Mouse (Mus musculus) left cerebral cortex, postnatal 36 days (tissue): ENCODE data around the gene Snrpd3. TPM values are rescaled to one million over a fixed set of nuclear protein-coding genes. Genes with fewer than 3 reads are reported as not detected.
"Not testable (repeated sequence)": the region's sequence is repeated elsewhere in the genome, so short reads cannot be mapped to it uniquely, and the experiment has no call there.

ENCODE experiments used
- DNase-seq, 2 experiments: peaks; one replicate each; pipeline ENCODE4 v3.0.0; 2021 to 2022; ENCODE audit warnings: low spot score in 2 of 2, mixed read lengths in 1 of 2
- intact Hi-C: fragments of 180-260 bp; cut with DNase I; formaldehyde crosslinking; loops from one replicate; pipeline ENCODE4 v1.15.1; 2025
- total RNA-seq, 2 experiments: library from RNA; stranded (reverse); gene quantifications; 2 replicates each; pipeline ENCODE4 v1.2.3; 2021

The Snrpd3 gene
- 10 to 100 TPM; 65.9 to 68.9 TPM for total RNA-seq

DNA sequence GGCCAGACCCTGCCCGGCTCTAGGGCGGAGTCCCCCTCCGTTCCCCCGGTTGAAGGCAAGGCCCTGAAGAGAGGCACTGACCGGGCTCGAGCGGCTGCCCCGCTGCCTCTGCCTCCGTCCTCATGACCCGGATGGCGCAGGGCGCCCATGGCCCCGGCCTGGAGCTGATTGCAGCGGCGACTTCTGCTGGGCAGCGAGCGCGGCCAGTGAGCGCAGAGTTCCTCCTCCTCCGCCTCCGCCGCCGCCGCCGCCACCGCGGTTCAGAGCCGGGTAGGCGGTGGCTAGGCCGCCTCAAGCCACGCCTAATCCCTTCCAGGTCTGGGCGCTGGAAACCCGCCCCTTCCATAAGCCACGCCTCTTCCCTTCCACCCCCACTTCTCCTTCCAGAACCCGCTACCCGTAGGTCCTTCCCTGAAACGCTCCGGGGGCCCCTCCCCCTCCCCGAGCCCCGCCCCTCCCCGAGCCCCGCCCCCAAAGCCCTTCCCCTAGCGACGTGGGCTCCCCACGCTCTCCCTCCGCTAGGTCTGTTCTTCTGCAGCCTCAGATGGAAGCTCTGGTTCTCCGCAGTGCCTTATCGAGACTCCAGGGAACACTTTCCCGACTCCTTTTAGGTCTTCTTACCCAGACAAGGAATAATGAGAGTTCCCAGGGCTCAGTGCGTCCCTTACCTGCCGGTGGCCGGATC, at the start of gene Snrpd3:
Gene Snrpd3 (plus strand): TSS at position 479 of the 685 bp plus-strand sequence.
- intact Hi-C loops, result no loop called here

DNA sequence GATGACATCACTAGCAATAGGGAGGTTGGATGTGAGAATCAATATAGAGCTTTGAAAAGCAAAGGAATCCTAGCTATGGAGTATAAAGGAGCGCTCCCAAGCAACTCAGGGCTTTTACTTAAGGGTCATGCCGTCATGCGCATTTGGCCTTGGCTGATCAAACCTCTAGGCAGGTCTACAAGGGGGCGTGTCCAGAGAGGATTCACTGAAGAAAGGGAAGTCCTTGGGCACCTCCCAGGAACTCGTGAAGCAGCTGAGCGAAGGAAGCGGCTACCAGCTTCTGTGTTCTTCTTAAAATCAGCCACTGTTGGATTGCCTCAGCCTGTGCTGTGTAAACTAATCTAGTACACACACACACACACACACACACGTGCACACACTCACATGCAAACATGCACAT, 43.9 kb upstream of the Snrpd3 start:
- intact Hi-C loops, result no loop called here
- DNase-seq, result no peak

More for the DNA sequence above, at the start of gene Snrpd3:
- DNase-seq, result peak; percentile 89 to 90

DNA sequence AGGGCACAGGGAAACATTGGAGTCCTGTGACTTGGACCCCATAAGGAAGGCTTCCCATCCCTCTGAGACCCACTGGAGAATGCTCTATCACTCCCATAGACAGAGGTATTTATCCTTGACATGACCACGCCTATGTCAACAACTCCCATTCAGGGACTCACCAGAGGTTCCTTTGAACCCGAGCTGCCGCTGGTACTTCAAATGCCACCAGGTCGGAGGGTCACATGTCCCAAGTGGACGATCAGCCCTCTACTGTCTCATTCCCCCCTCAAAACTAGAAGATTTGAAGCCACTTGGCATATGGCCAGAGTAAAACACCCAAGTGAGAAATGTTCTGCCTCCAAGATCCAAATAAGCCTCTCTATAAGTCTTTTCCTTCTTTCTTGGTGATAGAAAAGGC, 42.8 kb upstream of the Snrpd3 start:
- intact Hi-C loops, result no loop called here

DNA sequence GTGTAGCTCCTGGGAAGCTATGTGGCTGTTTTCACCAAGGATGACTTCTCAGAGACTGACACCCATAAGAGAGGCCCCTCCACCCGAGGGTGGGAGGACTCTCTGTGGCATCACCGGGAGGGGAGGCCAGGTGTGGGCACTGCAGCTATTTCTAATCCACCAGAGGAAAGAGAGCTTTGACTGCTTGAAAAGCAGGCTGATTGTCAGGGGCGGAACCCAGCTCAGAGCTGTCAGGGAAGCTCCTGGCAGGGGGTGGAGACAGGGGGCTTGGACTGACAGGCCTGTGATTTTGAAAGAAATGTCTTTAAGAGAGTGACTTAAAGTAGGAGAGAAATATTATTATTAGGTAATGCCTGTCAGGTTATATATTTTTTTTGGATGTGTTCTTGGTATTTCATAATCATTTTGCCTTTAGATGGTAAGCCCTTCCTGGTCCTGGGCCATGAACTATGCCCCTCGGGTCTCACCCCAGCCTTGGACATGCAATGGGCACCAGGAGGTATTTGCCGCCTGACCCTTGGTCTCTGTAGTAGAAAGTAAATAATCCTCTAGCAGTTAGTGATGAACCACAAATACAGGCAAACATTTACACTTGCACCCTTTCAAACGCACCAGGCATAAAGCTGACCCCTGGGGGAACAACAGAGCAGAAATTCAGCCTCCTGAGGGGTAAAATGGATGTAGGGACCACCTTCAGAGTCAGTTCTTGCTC, 42.1 kb upstream of the Snrpd3 start:
- DNase-seq, intact Hi-C loops: not testable (repeated sequence)

More for the DNA sequence above, 42.8 kb upstream of the Snrpd3 start:
- no peak for DNase-seq

DNA sequence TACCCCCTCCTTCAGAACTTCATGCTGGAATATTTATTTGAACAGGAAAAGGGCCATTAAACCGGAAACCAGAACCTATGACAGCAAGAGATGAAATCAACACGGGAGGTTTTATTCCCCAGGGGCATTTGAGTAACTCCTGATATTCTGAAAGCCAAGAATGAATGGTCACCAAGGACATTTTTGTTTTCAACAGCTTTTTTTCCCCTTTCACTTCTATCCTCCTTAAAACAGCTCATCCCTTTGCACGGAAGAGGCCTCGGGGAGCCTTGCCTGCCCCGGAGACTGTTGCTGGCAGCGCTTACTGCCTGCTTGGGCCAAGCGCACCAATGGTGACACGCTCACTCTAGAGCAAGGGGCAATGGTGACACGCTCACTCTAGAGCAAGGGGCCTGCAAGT, 40.3 kb upstream of the Snrpd3 start:
- intact Hi-C loops, result no loop called here
- no peak for DNase-seq

DNA sequence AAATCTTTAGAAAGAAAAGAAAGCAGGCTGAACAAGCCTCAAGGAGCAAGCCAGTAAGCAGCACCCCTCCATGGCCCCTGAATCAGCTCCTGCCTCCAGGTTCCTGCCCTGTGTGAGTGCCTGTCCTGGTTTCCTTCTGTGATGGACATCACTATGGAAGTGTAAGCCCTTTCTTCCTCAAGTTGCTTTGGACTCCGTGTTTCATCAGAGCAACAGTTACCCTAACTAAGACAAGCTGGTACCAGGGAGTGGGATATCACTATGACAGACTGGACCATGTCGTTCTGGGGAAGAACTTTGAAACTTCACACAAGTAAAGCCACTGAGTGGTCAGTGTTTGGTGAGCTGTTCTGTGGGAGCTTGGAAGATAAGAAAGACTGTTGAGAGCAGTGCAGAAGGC, 37.4 kb upstream of the Snrpd3 start:
- intact Hi-C loops, result loop anchor here (10.0 kb wide), 1 partner anchor 225 kb away; no protein-coding TSS in a partner anchor
- no peak for DNase-seq

DNA sequence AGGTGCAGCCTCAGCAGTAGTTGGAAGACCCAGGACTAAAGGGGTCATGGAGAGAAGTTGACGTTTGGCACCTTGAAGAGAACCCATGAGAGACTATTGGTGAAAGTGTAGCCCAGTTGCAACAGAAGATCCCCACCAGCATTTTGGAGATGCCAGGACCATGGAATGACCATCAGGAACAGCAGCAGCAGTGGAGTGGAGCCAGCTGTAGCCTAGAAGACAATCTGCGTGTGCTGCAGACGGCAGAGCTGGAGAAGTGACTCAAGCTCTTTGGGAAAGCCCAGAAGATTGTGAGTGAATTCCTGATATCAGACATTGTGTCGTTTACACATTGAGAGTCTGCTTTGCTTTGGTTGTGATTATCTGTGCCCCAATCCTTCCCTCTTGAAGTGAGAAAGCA, 35.6 kb upstream of the Snrpd3 start:
- intact Hi-C loops, result loop anchor here (10.0 kb wide), 1 partner anchor 227 kb away; no protein-coding TSS in a partner anchor

DNA sequence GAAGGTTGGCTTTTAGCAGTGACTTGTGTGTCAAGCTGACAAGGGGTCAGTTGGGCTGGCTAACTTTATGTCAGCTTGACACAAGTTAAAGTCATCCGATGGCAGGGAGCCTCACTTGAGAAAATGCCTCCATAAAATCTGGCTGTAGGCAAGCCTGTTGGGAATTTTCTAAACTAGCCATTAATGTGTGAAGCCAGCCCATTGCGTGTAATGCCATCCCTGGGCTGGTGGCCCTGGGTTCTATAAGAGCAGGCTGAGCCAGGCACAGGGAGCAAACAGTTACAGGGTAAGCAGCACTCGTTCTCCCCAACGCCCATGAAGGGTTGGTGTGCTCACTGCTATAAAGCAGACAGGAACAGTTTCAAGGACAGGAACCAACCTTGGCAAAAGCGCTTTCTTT, 35.1 kb upstream of the Snrpd3 start:
- intact Hi-C loops, result loop anchor here (10.0 kb wide), 1 partner anchor 227 kb away; no protein-coding TSS in a partner anchor
- DNase-seq, result no peak

More for the DNA sequence above, 35.6 kb upstream of the Snrpd3 start:
- no peak for DNase-seq

DNA sequence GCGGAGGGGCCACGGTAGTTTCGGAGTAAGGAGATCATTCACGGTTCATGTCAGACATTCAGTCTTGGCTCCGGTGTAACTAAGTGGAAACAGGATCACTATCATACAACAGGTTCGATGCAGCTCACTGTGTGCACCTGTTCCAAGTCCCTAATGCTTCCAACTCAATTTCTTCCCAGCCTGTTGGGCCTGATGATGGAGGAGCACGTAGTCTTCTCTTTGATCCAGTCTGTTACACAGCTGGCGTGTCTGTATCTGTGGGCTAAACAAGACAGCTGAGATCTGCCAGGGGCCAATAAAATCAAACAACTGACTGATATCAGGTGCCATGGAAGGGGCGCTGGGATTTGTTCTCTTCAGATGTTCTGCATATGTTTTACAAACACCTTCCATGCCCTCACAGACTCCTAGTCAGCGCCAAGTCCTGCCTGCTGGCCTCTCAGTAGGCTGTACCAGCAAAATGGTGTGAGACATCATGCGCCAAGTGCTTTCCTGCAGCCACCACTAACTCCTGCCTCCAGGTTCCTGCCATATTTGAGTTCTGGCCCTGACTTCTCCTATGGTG, 34.4 kb upstream of the Snrpd3 start:
- no peak for DNase-seq
- intact Hi-C loops, result loop anchor here (10.0 kb wide), 1 partner anchor 228 kb away; no protein-coding TSS in a partner anchor

DNA sequence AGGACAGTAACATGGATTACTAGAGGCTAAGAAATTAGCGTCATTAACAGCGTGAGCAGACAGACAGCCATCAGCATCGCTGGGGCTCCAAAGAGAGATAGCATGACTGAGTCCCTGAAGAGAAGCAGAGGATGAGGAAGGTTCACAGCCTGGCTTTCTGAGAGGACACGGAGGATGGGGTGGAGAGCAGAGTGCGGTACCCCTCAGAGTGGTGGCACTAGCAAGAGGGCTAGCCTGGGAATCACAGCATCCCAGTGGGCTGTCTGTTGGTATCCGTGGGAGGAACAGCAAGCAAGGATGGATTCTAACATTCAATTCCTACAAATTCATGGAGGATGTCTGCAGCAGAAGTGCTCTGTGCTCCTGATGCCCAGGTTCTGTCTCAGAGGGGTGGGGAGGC, 33.3 kb upstream of the Snrpd3 start:
- no peak for DNase-seq

DNA sequence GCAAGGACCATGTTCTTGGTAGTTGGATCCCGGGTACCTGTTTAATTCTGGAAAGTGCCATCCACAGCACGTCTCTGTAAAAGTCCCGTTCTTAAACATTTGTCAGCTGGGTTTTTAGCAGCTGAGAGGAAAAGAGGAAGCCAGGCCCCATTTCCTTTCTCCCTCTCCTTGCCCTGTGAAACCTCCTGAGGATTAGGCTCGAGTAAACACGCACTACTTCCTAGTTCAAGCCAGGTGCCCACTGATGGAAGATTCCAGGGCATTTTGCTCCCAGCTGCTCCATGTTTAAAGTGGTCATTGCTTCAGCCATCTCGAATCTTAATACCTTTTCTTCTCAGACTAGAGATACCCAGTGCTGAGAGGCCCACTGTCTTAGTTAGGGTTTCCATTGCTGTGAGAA, 32.6 kb upstream of the Snrpd3 start:
- intact Hi-C loops, result loop anchor here (5.0 to 10.0 kb wide), 4 partner anchors 47 to 230 kb away; partner anchors contain the start of gene Adora2a
- no peak for DNase-seq

More for the DNA sequence above, 33.3 kb upstream of the Snrpd3 start:
- intact Hi-C loops, result loop anchor here (10.0 kb wide), 1 partner anchor 229 kb away; no protein-coding TSS in a partner anchor

DNA sequence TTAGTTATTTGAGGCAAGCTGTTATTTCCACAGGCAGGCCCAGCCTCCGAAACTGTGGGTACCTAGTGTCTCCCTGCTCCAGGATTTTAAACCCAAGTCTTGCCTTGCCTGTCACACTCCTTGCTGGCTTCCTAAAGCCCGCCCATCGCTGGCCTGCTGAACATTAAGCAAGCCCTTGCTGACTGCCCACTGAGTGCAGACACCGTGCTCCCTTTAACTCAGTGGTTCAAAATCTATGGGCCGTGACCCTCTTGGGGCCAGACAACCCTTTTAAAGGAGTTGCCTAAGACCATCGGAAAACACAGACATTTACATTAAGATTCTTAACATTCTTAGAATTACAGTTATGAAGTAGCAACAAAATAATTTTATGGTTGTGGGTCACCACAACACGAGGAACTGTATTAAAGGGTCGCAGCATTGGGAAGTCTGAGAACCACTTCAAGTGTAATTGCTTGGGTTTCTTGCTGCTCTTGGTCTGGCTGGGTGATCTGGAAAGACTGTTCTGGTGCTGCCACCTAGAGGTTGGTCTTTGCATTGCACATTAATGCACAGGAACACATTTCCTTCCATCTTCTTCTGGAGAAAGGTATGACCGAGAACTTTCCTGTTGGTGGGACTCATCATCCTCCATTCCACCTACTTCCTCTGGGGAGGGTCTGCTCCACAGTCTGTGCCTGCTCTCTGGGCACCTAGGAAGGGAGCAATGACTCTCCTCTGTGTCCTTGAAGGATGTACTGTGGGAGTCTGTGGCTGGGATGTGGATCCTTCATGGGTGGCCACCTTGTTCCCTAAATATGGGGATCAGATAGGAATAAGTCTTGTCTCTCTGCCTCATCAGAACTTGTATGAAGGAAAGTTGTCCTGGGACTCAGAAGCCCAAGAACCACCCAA, 31.0 kb upstream of the Snrpd3 start:
- peak; percentile 63 to 71 for DNase-seq
- intact Hi-C loops, result loop anchor here (2.0 to 10.0 kb wide), 5 partner anchors 49 to 304 kb away; partner anchors contain the start of gene Adora2a

DNA sequence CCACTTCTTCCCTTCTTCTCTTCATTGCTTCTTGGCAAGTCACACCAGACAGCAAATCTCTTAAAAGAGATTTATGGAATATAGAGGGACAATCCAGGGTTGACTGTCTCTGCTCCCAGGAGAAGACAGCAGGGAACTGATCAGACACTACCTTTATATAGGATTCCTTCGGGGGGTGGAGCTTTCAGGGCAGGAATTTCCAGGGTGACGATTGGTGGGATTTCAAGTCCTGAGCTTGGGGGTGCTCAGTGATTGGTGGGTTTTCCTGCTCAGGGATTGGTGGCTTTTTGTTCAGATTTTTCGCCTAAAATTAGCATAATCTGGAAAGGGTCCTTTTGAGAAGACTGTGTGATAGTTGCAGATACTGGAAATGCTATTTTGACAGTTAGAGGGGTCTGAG, 30.2 kb upstream of the Snrpd3 start:
- DNase-seq, result no peak
- intact Hi-C loops, result loop anchor here (2.0 to 10.0 kb wide), 5 partner anchors 50 to 304 kb away; partner anchors contain the start of gene Adora2a

DNA sequence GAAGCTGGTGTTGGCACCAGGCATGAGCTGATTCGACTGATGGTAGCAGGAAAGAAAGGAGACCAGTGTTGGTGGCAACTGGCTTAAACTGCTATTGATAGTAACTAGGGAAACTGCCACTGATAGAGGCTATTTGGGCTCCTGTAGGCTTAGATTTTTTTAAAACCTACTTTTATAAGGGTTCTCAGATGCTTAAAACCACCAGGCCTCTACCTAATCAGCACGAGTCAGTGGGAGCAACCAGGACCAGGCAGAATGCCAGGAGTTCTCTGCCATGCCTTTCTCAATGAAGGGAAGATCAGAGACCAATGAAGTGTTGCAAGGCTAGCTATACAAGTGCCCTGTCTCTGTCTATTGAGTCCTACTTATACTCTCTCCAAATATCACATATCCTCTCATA, 27.8 kb upstream of the Snrpd3 start:
- intact Hi-C loops, result loop anchor here (5.0 to 10.0 kb wide), 4 partner anchors 52 to 235 kb away; partner anchors contain the start of gene Adora2a

DNA sequence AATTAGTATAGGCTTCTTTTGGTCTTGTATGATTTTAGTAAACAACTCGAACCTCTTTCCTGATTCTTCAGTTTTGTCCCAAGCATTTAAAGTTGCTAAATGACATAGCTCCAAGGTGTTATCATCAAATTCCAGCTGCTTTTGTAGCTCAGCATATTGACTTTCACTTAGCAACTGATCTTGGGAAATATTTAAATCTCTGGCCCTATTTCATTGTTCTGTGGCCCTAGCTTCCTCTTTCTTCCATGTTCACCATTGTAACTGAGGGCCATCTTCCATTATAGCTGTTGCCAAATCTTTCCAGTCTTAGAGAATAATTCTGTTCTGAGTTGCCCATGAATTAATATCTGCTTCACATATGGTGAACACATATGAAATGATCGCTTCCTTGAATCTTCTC, 26.6 kb upstream of the Snrpd3 start:
- intact Hi-C loops, result no loop called here
- no peak for DNase-seq

More for the DNA sequence above, 27.8 kb upstream of the Snrpd3 start:
- DNase-seq, result no peak

DNA sequence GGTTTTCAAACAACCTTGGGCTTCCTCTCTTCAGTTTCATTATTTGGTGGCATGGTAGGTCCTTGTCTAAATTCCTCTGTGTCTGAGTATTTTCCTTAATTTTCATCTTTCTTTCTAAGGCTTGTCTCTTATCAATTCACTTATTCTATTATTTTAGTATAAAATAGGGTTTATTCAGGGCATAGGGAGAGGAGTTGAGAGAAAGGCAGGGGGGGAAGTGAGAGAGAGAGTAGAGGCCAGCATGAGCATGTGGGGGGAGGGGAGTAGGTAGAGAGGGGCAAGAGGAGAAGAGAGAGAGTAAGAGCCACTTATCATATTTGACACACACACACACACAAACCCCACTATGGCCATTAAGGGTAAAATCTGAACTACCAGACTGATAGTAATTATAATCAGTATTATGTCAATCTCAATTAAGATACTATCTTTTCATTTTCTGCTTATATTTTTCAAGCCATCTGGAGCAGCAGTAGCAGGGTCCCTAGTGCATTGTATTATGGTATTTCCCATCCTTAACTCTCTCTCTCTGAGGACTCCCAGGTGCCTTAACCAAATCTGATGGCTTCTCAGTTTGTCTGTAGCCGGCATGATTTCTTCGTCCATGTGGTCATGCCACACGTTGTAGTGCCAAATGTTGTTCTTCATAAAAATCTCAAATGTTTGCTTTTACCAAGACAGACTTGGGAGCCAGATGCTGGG, 26.0 kb upstream of the Snrpd3 start:
- no peak for DNase-seq
- intact Hi-C loops, result no loop called here

DNA sequence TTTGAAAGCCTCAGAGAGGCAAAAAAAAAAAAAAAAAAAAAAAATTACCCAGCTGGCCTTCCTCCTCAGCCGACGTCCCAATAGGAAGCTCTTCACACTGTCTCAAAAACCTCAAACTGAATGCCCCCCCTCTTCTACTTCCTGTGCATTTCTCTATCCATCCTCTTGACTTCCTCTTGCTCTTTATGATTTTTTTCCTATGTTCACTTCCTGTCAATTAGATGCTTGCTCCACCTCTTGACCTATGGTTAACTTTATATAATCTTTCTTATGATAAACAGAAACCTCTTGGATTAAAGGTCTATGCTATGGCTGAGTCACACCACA, 25.5 kb upstream of the Snrpd3 start:
- intact Hi-C loops, result no loop called here

DNA sequence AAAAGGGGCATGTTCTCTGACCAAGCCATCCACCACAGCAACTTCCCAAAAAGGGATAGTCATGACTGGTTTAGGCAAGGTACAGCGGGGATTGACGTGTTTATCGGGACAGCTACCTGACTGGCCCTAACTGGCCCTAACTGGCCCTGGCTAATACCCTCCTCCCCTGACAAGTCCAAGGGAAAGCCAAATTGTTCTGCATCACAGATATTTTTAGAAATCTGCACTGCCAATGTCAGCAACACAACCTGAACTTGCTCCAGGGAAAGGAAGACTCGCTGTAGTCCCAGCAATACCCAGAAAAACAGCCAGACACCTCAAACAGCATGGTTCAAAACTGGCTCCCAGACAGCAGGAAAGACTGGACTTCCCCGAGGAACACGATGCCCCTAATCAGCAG, 22.0 kb upstream of the Snrpd3 start:
- intact Hi-C loops, result no loop called here

More for the DNA sequence above, 25.5 kb upstream of the Snrpd3 start:
- DNase-seq, result no peak

DNA sequence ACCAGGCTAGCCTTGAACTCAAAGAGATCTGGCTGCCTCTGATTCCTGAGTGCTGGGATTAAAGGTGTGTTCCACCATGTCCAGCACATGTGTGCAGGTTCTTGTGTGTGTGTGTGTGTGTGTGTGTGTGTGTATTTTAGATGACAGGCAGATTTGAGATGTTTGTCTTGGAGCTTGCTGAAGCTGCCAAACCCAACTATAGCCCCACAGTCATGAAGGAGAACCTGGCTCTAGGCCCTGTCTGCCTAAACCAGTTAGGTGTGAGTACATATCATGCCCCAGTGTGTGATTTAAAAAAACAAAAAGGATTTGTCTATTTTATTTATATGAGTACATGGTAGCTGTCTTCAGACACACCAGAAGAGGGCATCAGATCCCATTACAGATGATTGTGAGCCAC, 21.4 kb upstream of the Snrpd3 start:
- intact Hi-C loops, result no loop called here
- DNase-seq, result no peak

More for the DNA sequence above, 22.0 kb upstream of the Snrpd3 start:
- no peak for DNase-seq
